Mouse (Mus musculus) heart, adult 18-20 months (tissue): ENCODE measurements at regions not wholly inside any gene's neighbourhood (a gene's known extent, or its start where the extent isn't known, plus 50 kb on each side); places are given as distances from the start of the nearest gene placed in this dataset.

Source experiments
- DNase-seq, 2 experiments: peaks; one replicate each; pipeline ENCODE4 v3.0.0; 2021 to 2022; ENCODE audit warnings: mixed read lengths in 1 of 2

- DNase-seq = no peak
Measured at GRCm38 (mm10) chr13:26594313-26594712, 175.7 kb downstream of the Hdgfl1 start.

GRCm38 (mm10) chr13:26593750-26594149 lies 176.2 kb downstream of the Hdgfl1 start:
- no peak for DNase-seq

- DNase-seq = no peak
Measured at GRCm38 (mm10) chr13:26575890-26576543, 193.9 kb downstream of the Hdgfl1 start.

- DNase-seq = no peak
Measured at GRCm38 (mm10) chr13:26569422-26569821, 200.5 kb downstream of the Hdgfl1 start.

GRCm38 (mm10) chr13:26564941-26565862 lies 204.8 kb downstream of the Hdgfl1 start:
- peak in 1 of 2 experiments; percentile 2 for DNase-seq

- DNase-seq = no peak
Measured at GRCm38 (mm10) chr13:26558366-26558765, 211.6 kb downstream of the Hdgfl1 start.

GRCm38 (mm10) chr13:26554266-26554665 lies 215.7 kb downstream of the Hdgfl1 start:
- no peak for DNase-seq

GRCm38 (mm10) chr13:26552122-26552521 lies 217.8 kb downstream of the Hdgfl1 start:
- DNase-seq = no peak

- DNase-seq = no peak
Measured at GRCm38 (mm10) chr13:26538928-26539327, 231.0 kb downstream of the Hdgfl1 start.

GRCm38 (mm10) chr13:26536575-26536974 lies 233.4 kb downstream of the Hdgfl1 start:
- DNase-seq = no peak

- DNase-seq = no peak
Measured at GRCm38 (mm10) chr13:26532761-26533160, 237.2 kb downstream of the Hdgfl1 start.

- DNase-seq = no peak
Measured at GRCm38 (mm10) chr13:26519054-26519453, 250.9 kb downstream of the Hdgfl1 start.

- no peak for DNase-seq
Measured at GRCm38 (mm10) chr13:26518425-26518824, 251.5 kb downstream of the Hdgfl1 start.

GRCm38 (mm10) chr13:26517646-26518045 lies 252.3 kb downstream of the Hdgfl1 start:
- no peak for DNase-seq

GRCm38 (mm10) chr13:26510448-26510847 lies 259.5 kb downstream of the Hdgfl1 start:
- no peak for DNase-seq

- no peak for DNase-seq
Measured at GRCm38 (mm10) chr13:26509841-26510240, 260.1 kb downstream of the Hdgfl1 start.

- no peak for DNase-seq
Measured at GRCm38 (mm10) chr13:26503744-26504143, 266.2 kb downstream of the Hdgfl1 start.

GRCm38 (mm10) chr13:26497086-26497485 lies 272.9 kb downstream of the Hdgfl1 start:
- DNase-seq = no peak

- no peak for DNase-seq
Measured at GRCm38 (mm10) chr13:26495871-26496270, 274.1 kb downstream of the Hdgfl1 start.

GRCm38 (mm10) chr13:26469343-26469742 lies 300.6 kb downstream of the Hdgfl1 start:
- DNase-seq = no peak

- DNase-seq = no peak
Measured at GRCm38 (mm10) chr13:26467526-26467925, 302.4 kb downstream of the Hdgfl1 start.

- no peak for DNase-seq
Measured at GRCm38 (mm10) chr13:26464523-26464922, 305.4 kb downstream of the Hdgfl1 start.

GRCm38 (mm10) chr13:26464096-26464495 lies 305.9 kb downstream of the Hdgfl1 start:
- no peak for DNase-seq
